Mouse (Mus musculus) heart, adult 9 months (tissue): ENCODE results near the gene Adamts3.

ENCODE experiments used
- DNase-seq, 2 experiments: peaks; one replicate each; pipeline ENCODE4 v3.0.0; 2022; ENCODE audit warnings: low spot score in 2 of 2

Adamts3 gene

DNA sequence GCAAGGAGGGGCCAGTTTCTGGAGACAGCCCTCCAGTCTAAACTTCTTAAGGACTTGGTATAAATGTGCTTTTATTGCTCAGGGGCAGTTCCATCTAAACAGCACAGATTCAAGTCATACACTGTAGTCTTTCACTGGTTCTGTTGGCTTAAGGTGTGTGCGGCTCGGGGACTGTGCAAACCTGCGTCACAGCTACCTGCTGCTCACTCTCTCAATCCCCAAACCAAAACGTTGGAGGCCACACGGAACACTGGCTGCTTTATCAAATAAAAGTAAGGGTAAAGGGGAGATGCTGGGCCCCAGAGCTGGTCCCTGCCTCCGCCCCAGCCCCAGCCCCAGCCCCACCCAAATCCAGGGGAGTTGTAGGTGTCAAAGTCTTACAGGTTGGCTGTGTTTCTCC, 66.5 kb downstream of the Adamts3 start:
- no peak for DNase-seq

DNA sequence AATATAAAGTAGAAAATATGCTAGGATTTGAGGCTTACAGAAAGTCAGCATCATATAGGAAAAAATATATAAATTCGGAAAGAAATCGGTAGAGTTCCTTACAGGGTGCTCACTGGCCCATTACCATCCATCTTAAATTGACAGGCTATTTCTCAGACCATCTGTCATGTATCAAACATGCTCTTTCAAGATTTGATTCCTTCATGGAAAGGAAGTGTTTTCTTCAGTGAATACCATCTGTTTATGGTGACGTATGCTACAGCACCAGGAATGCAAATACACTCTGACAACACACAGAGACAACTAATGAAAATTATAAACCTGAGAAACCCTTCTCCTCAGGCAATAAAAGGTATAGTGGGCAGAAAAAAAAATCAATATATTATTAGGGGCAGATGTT, 68.6 kb downstream of the Adamts3 start:
- no peak for DNase-seq

DNA sequence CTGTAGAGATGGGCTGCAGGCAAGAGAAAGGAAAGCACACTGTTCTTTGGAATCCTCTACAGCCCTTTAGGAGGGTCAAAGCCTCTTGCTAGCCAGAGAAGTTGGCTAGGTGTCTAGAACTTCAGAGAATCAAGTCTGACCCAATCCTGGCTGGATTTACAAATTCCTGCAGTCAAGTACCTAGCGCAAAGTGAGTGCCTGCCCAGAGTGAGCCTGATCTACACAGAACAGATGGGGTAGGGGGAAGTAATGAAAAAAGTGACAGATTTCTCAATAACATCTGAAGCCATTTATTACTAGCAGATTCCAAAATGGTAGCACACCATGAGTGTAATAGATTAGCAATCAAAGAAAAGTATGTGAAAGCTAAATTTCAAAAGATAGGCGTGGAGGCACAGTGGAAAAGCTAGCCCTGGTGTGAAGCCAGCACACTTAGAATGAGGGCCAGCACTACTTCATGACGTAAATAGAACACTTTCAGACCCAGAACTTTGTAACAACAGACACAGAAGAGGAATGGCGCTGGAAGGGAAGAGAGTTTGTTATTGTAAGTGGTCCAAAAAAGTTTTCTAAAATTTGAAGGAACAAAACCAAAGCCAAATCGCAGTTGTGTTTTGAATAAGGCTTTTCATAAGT, 82.8 kb downstream of the Adamts3 start:
- DNase-seq, result no peak

DNA sequence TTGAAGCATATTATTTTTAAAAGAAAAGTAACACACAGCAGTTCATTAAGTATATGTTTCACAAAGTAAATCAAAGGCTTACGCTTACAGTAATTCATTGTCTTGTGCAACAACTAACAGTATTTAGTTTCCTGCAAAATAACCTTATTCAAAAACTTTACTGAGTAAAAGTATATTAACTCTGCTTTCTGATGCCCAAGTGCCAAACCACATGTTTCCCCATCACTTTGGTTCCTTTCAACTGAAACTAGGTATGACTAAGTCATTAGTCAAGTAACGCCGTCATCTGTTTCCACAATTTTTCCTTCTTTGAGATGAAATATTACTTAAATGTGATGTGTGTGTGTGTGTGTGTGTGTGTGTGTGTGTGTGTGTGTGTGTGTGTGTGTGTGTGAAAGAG, 89.4 kb downstream of the Adamts3 start:
- no peak for DNase-seq

DNA sequence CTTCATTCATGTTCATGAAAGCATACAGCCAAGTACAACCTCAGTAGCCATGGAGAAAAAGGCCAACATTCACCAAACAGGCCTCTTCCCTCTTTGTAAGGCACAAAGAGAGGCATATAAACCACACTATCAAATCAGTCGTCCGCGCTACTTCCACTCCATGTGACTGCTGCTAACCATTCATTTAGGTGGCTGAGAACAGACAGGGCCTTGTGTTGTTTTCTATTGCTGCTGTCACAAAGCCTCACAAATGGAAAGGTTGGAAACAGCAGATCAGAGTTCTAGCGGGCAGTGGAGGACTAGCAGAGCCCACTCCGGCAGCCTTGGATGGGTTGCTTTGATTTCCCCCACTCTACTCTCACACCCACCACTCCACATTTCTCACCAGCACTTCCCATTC, 98.5 kb downstream of the Adamts3 start:
- no peak for DNase-seq

DNA sequence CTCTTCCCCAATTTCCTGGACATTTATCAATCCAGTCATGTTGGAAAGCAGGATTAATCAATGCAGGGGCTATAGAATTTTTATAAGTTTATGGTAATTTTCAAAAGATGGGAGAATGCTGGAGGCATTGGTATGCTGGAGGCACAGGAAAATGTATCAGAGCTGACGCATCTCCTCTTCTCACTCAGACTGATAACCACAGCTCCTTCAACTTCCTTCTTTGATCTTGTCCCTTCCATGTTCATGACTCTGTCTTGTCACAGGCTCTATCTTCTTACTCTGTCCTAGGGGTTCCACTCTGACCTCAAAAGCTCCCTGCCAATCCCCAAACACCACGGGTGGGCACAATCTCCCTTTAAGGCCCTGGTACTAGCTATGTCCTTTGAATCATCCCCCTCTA, 103.3 kb downstream of the Adamts3 start:
- no peak for DNase-seq

DNA sequence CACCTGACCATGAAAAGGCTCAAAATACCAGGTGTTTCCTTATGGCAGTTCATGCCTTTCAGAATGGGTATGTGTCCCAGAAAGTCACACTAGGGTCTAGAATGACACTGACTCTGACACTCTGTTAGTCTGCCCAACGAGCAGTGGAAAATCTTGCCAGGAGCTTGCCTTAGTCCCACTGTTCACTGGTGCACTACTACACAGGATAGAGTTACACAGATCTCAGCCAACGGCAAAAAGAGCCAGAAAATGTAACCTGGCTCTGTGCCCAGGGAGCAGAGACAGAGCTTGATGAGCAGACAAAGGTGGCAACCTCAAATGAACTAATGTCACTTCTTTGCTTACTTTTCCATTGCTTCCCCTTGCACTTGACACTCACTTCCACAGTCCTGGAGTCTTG, 104.5 kb downstream of the Adamts3 start:
- DNase-seq, result peak; percentile 2 to 18

DNA sequence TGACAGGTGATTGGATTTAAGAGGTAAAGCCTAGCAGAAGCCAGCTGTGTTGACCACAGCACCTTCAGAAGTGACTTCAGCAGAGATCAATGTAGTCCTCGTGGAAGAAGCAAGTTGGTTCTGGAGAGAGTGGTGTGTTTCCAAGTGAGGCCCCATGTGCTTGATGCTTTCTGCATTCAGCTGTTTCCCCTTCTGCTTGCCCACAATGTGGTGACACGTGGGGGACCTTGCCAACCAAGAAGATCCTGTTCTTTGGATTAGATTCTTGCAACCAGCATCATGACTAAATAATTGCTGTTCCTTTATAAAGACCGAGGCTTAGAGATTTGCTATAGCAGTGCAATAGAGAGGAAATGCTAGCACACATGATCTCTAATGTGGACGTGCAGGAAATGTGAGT, 105.7 kb downstream of the Adamts3 start:
- no peak for DNase-seq

DNA sequence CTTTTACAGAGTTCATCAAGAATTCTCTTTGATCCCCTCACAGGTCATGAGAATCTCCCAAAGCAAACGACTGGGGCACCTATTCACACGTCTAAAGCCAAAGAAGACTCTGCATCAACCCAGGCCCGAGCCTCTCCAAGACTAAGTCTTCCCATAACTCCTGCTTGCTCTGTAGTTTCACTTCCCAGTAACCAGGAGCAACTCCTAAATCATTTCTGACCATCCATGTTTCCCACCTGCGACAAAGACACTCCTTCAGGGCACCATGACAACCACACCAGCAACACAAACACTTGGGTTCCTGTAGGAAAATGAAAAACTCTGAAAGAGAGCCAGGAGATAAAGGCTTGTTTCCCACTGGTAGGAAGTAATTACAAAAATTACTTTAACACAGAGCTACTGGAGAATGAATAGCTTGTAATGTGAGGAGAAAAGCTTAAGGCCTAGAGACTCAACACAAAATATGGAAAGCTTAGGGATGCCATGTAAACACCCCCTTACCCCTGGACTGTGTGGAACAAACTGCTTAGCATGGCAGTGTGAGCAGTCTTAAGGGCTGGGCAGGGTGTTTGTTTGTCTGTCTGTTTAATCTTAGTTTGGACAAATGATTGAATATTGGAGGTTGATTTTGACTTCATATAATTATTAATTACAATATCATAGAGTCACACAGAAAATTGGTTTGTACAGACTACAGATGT, 112.3 kb downstream of the Adamts3 start:
- DNase-seq, result no peak

DNA sequence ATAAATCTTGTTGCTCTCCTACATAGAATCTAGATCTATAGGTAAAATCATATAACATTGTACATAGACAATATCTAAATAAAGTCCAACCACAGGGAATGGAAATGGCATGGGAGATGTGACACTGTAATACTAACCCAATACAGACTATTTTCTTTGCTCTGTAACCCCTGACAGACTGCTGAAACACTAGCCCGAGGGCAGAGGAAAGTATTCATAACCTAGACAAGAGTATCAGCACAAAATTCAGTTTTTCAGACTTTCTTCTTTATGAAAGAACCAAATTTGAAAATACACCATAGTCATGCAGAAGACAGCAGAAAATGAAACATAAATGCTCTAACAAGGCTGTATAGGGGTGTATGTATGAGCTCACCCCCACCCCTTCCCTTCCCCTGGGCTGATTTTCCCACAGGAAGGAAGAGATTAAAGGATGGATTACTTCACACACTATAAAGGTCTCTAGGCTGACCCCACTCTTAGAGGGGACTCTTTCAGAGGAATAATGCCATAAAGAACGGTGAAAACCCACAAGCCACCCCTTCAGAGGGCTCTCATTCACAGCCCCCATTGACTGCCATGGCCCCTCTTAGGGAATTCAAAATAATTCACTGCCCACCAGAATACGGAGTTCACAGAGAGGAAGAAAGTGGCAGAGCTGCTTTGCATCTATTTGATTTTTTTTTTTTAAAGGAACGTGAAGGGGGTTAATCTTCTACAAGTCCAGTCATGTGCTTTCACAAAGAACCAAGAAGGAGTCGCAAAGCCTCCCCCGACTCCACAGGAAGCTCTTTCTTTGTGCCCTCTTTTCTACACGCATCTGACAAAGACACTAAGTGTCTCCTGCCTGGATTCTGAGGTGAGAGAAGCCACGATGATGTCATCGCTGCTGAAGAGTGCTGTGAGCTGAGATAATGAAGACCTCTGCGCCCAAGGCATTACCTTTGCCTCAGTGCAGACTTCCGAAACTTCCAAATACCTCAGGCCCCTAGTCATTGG, 119.6 kb downstream of the Adamts3 start:
- DNase-seq, result no peak

DNA sequence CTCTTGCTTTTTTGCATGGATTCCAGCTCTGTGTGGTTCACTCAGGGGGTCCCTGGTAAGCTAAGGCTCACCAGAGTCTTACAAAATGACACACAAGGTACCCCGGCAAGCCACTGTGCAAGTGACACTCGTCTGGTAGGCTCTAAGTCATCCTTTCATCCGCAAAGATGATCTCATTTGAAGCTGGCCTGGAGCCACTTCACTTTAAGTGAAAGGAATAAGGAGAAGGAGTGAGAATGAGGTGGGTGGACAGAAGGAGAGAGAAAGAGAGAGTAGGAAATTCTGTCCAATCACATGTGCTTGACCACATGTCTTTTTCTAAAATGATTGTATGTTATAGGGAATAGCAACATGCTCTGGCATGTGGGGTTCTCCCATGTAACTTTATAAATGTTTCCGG, 122.8 kb downstream of the Adamts3 start:
- no peak for DNase-seq

DNA sequence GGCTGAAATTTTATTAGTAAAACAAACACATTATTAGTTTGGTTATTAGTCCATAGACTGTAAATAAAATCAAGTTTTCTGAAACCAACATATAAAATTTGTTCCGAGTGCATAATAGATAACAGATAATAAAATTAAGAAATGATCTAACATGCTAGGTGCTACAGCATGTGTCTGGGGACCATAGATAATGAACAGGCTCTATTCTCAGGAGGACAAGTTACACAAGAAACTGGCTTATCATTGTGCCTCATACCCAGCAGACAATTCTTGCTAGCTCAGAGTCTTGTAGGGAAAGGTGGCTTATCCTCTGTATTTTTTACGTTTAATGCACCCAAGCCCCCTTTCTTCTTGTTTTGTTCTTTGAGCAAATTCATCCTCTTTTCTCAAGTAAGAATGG, 131.3 kb downstream of the Adamts3 start:
- DNase-seq, result no peak

DNA sequence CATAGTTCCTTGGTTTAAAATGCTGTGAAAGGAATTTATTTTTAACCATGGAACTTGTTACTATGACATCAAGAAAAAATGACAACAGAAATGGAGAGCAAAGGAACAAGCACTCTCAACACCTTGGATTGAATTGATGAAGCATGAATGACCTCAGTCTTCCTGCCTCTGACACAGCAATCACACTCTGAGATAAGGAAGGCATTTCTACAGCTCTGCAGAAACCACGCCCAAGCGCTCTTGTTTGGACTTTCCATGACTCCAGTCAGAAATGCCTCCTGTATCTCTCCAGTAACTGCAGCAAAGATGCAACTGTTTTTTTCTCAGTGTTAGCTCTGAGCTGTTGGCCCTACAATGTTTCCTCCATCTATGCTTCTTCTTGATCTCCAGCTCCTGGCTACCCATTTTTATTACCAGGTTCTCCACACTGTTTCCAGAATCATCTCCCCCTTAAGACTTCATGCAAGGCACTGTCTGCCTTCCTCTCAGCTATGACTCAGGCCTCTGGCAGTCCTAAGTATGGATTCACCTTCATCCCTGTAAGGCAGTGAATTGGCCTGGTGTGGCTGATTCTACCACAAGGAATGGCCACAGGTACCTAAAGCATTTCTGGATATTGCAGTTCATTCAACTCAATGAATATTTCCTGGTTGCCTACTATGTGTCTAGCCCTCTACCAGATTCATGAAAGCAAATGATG, 134.8 kb downstream of the Adamts3 start:
- DNase-seq, result peak in 1 of 2 experiments; percentile 7

DNA sequence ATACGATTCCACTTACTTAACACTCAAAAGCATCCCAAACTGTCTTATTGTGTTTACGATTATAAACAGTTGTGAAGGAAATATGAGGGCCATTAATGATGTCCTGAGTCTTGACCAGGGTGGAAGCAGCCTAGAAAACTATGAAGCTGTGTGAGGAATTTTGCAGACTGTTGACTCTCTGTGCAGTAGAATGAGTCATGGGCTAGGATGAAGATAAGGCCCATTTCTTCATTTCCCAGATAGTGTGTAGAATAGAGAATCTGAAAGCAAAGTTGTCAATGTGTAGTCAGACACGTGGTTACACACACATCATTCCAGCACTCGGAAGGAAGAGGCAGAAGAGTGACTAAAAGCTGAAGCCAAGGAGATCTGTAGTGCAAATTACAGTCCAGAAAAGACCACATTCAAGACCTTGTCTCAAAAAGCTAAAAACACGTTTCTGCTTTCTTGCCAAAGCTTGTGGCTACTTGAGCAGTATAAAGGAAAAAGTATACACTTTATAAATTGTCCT, 135.9 kb downstream of the Adamts3 start:
- no peak for DNase-seq

DNA sequence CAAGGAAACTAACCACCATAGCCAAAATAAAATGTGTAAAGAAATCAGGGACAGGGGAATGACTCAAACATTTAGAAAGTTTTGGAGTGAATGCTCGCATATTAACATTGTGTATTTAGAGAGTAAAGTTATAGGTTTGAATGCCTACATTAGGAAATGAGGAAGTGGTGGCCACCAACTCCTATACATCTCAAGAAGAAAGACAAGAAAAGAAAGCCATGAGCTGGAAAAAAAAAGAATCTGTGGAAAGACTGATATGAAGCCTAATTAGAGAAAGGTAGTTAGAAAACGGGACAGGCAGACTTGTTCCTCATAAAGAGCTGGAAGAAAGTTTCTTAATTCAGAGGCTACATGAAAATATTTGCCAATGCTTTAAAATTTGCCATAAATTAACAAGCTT, 138.0 kb downstream of the Adamts3 start:
- no peak for DNase-seq

DNA sequence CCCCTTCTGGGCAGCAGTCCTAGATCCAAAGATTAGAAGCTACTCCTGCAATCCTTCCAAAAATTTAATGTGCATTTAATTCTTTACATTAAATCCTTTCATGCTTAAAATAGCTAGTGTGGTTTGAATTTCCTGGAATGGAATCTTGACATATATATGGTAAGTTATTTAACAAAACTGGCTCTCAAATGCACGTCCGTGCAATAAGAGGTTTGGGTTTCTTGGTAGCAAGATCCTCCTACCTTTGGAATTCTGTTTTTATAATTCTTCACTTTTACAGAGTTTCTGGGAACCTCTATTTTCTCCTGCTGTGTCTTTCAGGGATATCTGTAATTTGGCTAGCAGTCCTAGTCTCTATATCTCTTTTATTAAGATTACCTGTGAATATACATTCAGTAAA, 148.4 kb downstream of the Adamts3 start:
- no peak for DNase-seq

DNA sequence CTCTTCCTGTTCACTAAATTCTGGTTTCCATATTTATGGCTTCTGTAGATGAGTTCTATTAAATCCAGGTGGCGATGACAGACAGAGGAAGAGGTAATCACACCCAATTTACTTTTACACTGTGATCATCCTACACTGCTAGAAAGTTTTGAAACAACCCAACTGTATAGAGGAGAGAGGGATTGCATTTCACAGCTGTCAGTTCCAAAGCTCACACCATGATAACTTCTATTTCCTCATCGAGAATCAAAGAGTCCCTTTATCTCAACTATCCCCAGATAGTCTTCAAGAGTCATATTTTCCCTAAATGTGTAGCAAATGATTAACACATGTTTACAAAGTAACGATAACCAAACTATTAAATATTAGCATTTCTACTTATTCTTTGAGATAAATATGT, 152.7 kb downstream of the Adamts3 start:
- DNase-seq, result no peak

DNA sequence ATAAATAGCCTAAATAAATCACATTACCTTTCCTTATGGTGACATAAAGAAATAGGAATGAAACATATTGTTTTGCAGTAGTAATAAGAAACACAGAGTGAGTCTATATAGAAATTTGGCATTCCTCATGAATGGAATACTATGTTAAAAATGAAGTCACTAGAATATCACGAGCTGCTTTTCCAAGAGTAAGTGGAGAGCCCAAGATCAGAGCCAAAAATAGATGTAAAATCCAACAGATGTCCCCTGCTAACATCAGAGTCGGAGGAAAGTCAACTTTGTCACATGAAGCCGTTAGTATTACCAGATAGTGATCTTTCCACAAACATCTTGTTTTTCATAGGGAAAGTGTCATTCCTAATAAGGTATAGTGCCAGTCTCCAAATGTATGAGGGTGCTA, 155.0 kb downstream of the Adamts3 start:
- DNase-seq, result no peak

DNA sequence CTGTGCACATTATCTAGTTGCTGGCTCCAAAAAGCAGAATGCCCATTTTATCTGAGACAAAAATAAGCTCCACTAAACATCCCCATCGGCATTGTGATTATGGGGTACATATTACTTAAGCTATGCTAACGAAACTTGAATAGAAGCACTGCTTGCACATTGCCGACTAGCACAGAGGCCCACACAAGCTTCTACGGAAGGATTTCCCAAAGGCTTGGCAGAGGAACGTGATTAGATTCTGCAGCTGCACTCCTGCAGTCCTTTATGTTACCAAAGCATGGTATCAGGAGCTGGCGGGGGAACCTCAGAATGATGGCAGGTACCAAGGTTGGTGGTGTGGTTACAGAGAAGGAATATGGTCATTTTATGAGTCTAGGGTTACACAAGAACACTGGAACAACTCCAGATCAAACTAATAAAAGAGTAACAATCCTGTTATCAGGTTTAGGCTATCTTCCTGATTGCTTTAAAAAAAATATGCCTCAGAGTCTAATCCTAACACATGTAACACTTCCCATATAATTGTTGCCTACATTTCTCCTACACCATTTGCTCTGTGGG, 155.6 kb downstream of the Adamts3 start:
- no peak for DNase-seq

DNA sequence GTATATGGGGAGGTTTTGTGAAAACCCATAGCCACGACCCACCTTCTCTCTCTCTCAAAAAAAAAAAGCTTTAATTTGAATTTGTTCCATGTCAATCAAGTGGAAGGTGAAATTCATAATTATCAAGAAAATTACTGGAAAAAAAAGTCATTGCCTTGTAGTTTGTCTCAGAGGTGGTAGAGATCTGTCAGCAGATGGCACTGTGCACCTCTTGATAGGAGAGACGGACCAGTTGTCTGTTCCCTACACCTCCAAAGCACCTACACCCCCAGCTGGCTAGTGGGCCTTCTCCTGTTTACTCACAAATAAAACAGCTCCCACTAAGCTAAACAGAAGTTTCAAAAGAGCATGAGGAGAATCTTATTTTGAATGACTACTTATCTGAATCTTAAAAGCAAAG, 168.6 kb downstream of the Adamts3 start:
- no peak for DNase-seq

DNA sequence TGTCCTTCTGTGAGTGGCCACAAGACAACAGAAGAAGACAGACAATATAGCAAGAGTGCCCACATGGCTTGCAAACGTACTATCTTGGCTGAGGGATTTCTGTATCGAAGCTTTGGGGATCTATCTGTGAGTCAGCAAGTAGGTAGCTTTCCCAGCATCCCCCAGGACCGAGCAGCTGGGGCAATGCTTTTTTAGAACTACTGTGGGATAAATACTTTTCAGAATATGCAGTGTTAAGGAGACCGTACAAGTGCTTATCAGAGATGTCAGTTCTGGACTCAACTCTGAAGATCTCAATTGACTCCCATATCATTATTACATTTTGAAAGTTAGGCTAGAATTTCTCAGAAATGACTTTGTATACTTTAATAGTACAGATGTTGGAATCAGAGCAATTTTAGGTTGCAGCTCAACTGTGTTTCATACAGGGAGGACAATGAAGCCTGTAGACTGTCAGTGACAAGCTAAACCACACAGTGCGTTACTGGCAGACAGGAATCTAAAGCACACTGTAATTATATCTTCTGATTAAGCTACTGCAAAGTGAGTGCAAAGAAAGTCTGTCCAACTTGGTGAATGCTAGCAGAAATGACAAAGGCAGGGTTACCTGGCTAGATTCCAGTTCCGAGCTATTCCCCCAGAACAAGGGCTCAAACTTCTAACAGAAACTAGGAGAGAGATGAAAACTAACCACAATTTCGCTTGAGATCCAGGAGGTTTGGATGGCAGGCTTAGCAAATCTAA, 171.8 kb downstream of the Adamts3 start:
- no peak for DNase-seq
